Mouse (Mus musculus) neural tube, embryonic 15.5 days (tissue): ENCODE measurements around the gene Zfp809. TPM values are rescaled to one million over a fixed set of nuclear protein-coding genes. Genes with fewer than 3 reads are reported as not detected.

Experiments
- ATAC-seq: fragments of 200-750 bp; cut with Nextera tagmentation; 2 replicates; pipeline ENCODE4 v1.8.0; 2017; ENCODE audit warnings: mild to moderate bottlenecking, moderate TSS enrichment, moderate library complexity; ENCODE audit not compliant: low FRiP score
- H3K27ac ChIP-seq: fragments of 300-500 bp; sonication (generic); replicated peaks from 2 replicates; pipeline ENCODE4 v1.5.1; 2015; ENCODE audit warnings: mild to moderate bottlenecking, inconsistent platforms
- H3K27me3 ChIP-seq: fragments of 300-500 bp; sonication (generic); replicated peaks from 2 replicates; pipeline ENCODE4 v1.6.1; 2015; ENCODE audit warnings: inconsistent platforms
- H3K36me3 ChIP-seq: fragments of 300-500 bp; sonication (generic); 2 replicates; pipeline ENCODE4 v1.6.1; 2015; ENCODE audit warnings: inconsistent platforms
- H3K4me1 ChIP-seq: fragments of 300-500 bp; sonication (generic); 2 replicates; pipeline ENCODE4 v1.6.1; 2015; ENCODE audit warnings: inconsistent platforms
- H3K4me2 ChIP-seq: fragments of 300-500 bp; sonication (generic); 2 replicates; pipeline ENCODE4 v1.6.1; 2015; ENCODE audit warnings: inconsistent platforms, mild to moderate bottlenecking, moderate library complexity
- H3K4me3 ChIP-seq: fragments of 300-500 bp; sonication (generic); replicated peaks from 2 replicates; pipeline ENCODE4 v1.5.1; 2015; ENCODE audit warnings: mild to moderate bottlenecking, inconsistent platforms
- H3K9ac ChIP-seq: fragments of 300-500 bp; sonication (generic); replicated peaks from 2 replicates; pipeline ENCODE4 v1.6.1; 2015; ENCODE audit warnings: mild to moderate bottlenecking, inconsistent platforms
- H3K9me3 ChIP-seq: fragments of 300-500 bp; sonication (generic); replicated peaks from 2 replicates; pipeline ENCODE4 v1.6.1; 2016; ENCODE audit warnings: inconsistent platforms
- WGBS: fragments of 180-500 bp; shearing (Covaris S2); methylation state at CpG from one replicate; pipeline ENCODE4 v1.1.7; 2015; ENCODE audit warnings: mixed read lengths; 5-methylcytosine and 5-hydroxymethylcytosine counted together
- polyA plus RNA-seq: library from polyadenylated mRNA; unstranded; fragments of >200 nt; fragmentation: Nextera tagmentation; extraction: Ambion mirVana; gene quantifications from 2 replicates; pipeline ENCODE4 v1.2.1, GENCODE M21; 2015

Zfp809 gene
- polyA plus RNA-seq, 1 experiment from 2014 or later, result 8.8 TPM

DNA sequence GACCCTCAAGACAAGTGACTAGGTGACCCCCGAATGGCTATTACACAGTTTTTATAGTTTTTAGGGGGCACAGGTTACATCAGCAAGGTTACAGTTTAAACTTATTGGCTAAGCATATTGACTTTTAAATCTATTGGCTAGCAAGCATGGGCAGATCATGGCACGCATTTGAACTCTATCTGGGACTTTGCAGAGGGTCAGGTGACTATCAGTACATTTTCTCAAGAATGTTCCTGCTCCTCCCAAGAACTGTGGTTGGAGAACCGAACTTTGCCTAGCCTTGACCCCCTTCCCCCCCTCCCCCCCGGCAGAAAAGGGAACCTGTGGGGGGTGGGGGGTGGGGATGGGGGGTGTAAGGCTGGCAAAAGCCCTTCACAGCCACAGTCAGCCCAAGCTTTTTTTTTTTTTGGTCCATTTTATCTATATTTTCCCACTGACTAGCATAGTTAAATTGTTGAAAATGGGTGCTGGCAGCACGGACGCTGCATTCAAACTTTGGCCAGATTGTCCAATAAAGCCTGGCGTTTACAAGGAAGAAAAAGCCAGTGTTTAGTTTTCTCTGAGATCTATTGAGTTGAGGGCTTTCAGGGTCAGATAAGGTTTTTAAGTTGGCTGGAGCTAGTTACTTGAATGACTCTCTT, 4.0 kb downstream of the Zfp809 start:
- Histone ChIP-seq H3K4me1 (peaks cover 5% of the 10 kb centered on the region), H3K4me3 (no peak overlapping the region), H3K4me2 (no peak overlapping the region), H3K9ac (no peak overlapping the region), H3K27me3 (no peaks in the 10 kb centered on the region), H3K9me3 (no peaks in the 10 kb centered on the region), H3K36me3 (no peaks in the 10 kb centered on the region), H3K27ac (no peak overlapping the region)
- WGBS, result 89% methylated on average over 7 of the region's 7 CpGs
- no peak for ATAC-seq

DNA sequence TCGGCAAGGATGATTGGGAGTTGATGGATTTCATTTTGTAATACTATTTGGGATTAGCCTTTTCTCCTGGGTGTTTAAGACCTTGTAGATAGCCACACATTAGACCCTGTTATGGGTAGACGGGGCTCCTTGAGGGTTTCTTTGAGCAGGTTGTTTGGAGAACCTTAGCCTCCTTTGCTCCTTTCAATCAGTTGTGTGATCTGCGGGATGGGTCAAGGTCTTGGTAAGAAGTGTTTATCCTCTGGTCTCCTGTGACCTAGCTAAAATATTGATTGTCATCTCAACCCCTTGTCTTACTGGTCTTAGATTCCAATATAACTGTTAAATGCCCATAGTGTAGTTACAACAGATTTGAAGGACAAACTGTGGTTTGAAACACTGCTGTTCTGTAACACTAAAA, 4.5 kb downstream of the Zfp809 start:
- Histone ChIP-seq H3K27ac (no peak overlapping the region), H3K9ac (no peak overlapping the region), H3K27me3 (no peaks in the 10 kb centered on the region), H3K4me1 (peaks cover 5% of the 10 kb centered on the region), H3K4me2 (no peak overlapping the region), H3K9me3 (no peaks in the 10 kb centered on the region), H3K36me3 (no peaks in the 10 kb centered on the region), H3K4me3 (no peak overlapping the region)
- no peak for ATAC-seq
- WGBS, result 91% methylated on average over 3 of the region's 3 CpGs

DNA sequence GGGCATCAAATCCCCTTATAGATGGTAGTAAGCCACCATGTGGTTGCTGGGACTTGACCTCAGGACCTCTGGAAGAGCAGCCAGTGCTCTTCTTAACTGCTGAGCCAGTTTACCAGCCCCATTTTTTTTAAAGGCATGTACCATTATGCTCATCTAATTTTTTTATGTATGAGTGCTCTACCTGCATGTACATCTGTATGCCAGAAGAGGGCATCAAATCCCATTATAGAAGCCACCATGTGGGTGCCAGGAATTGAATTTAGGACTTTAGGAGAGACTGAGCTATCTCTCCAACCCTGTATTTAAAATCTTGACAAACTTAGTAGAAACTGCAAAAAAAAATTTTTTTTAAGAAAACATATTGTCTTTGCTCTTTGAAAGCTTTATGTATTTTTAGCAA, 5.0 kb downstream of the Zfp809 start:
- H3K36me3 ChIP-seq, result no peaks in the 10 kb centered on the region
- peaks cover 5% of the 10 kb centered on the region for H3K4me1 ChIP-seq
- no peak for ATAC-seq
- no peak overlapping the region for H3K27ac ChIP-seq
- no peaks in the 10 kb centered on the region for H3K27me3 ChIP-seq
- H3K4me3 ChIP-seq, result no peak overlapping the region
- no peak overlapping the region for H3K4me2 ChIP-seq
- H3K9me3 ChIP-seq, result no peaks in the 10 kb centered on the region
- no peak overlapping the region for H3K9ac ChIP-seq

DNA sequence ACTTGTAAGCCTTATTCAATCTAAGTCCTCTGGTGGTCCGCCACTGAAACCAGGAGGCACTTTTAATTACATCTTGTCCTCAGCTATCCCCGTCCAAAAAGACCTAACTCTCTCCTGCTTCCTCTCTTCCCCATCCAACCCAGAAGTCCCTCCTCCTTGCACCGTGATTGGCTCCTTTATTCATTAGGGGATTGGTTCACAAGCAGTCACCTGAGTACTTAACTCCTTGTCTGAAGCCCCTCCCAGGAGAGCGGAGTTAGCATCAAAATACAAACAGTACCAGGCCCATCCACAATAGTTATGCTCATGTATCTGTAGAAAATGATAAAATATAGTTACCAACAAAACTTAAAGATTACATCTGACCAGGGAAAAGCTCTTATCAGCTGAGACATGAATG, 14.5 kb downstream of the Zfp809 start:
- Histone ChIP-seq H3K27ac (no peak overlapping the region), H3K9me3 (no peaks in the 10 kb centered on the region), H3K27me3 (no peaks in the 10 kb centered on the region), H3K4me2 (no peak overlapping the region), H3K36me3 (peaks cover 68% of the 10 kb centered on the region), H3K4me3 (no peak overlapping the region), H3K9ac (no peak overlapping the region), H3K4me1 (no peaks in the 10 kb centered on the region)
- WGBS, result 97% methylated on average over 4 of the region's 4 CpGs
- no peak for ATAC-seq

DNA sequence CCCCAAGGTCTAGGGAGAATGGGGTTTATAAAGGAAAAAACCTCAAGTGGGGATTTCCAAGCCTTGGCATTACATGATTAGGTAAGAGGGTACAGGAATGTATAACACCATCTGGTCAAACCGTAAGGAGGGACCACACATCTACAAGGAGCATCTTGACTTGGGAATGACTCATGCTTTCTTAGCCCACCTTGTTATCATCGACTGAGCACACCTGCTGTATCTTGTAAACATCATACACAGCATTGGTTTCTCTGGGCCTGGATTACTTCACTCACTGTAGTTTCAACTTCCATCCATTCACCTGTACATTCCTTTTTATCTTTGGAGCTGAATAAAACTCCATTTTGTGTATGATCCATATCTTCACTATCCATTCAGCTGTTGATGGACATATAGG, 18.7 kb downstream of the Zfp809 start:
- Histone ChIP-seq H3K4me2 (no peak overlapping the region), H3K9me3 (peaks cover 13% of the 10 kb centered on the region), H3K27me3 (no peaks in the 10 kb centered on the region), H3K4me3 (no peak overlapping the region), H3K9ac (no peak overlapping the region), H3K27ac (no peak overlapping the region), H3K4me1 (no peaks in the 10 kb centered on the region), H3K36me3 (peaks cover 76% of the 10 kb centered on the region)
- WGBS, result 93% methylated on average over 2 of the region's 2 CpGs
- ATAC-seq, result no peak

DNA sequence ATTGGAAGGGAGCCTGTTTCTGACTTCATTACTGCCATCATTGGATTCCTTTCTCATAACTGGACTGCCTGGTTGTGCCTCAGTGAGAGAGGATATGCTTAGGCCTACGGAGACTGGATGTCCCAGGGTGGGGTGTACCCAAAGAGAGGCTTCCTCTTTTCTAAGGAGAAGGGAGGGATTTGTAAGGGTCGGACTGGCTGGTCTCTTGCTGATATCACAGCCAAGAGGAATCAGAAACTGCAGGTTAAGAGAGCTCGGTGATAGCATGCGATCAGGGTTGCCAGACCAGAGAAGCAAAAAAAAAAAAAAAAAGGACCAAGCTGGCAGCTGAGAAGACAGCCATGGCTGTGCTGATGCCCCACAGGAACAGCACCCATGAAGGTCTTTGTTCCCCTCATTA, 31.1 kb downstream of the Zfp809 start:
- no peaks in the 10 kb centered on the region for H3K27me3 ChIP-seq
- H3K9me3 ChIP-seq, result peaks cover 16% of the 10 kb centered on the region; the same call in 1 of the 2 replicates
- no peak overlapping the region for H3K4me3 ChIP-seq
- peaks cover 6% of the 10 kb centered on the region; the same call in 1 of the 2 replicates for H3K4me1 ChIP-seq
- H3K4me2 ChIP-seq, result no peak overlapping the region
- no peak overlapping the region for H3K27ac ChIP-seq
- no peak for ATAC-seq
- WGBS, result 94% methylated on average over 4 of the region's 4 CpGs
- peaks cover 43% of the 10 kb centered on the region for H3K36me3 ChIP-seq
- H3K9ac ChIP-seq, result no peak overlapping the region

DNA sequence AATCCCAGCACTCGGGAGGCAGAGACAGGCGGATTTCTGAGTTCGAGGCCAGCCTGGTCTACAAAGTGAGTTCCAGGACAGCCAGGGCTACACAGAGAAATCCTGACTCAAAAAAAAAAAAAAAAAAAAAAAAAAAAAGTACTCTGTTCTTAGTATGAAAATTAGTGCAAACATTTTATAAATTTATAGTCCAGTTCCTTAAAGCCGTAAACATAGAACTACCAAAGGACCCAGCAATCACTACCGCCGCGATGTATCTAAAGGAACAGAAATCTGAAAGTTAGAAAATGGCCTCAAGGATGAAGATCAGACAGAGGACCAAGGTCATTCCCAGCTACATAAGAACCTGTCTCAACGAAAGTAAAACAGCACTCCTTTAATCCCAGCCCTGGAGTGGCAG, 33.3 kb downstream of the Zfp809 start:
- 84% methylated on average over 8 of the region's 8 CpGs for WGBS
- Histone ChIP-seq H3K4me1 (peaks cover 6% of the 10 kb centered on the region; the same call in 1 of the 2 replicates), H3K36me3 (peaks cover 25% of the 10 kb centered on the region), H3K9ac (0 out of 2 replicates have a peak overlapping the region, but pooled peaks have one; percentile 72), H3K4me3 (peak overlapping the region; percentile 64), H3K27ac (no peak overlapping the region), H3K27me3 (no peaks in the 10 kb centered on the region), H3K4me2 (peak overlapping the region; percentile 86), H3K9me3 (peaks cover 13% of the 10 kb centered on the region; the same call in 1 of the 2 replicates)
- ATAC-seq, result no peak

DNA sequence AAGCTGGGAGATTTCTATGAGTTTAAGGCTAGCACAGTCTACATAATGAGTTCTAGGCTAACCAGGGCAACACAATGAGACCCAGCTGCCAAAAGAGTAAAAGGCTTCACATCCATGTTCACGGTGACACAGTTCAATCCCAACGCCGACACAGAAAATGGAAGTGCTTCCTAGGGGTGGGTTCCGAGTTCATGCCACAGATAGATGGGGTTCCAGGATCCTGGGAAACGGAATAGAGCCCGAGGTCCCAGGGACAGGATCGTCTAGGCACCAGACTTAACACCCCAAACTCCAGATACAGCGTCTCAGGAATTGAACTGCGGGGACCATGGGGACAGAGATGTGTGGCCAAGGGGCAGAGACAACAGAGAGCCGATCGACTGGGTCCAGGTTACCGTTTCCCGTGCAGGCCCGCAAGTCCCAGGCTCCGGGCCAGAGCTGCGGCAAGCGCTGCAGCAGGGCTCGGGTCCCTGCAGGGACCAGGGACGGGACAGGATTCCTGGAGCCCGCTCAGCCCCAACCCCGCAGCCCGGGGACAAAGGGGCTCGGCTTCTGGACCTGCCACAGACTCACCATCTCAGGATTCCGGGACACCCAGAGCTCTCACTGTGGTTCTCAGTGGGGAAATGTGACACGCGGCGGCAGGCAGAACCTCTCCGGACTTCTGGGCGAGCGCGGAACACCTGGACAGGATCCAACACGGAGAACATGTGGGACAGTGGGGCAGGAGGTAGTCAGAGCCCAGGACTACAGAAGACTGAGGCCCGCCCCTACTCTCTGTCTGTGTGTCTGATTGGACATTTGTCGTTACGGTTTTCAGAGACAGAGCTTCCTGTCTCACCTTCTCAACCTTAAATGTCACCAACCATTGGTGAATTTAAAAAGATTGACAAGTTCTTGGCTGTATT, 33.9 kb downstream of the Zfp809 start, which contains the start of gene Zfp599:
TSS of gene Zfp599 (minus strand) at position 712 of the 908 bp plus-strand sequence.
- H3K4me1 ChIP-seq, result peaks cover 6% of the 10 kb centered on the region; the same call in 1 of the 2 replicates
- peak within 1 kb of the TSS; percentile 72 for H3K9ac ChIP-seq
- peaks cover 20% of the 10 kb centered on the region for H3K36me3 ChIP-seq
- peaks cover 8% of the 10 kb centered on the region; the same call in 1 of the 2 replicates for H3K9me3 ChIP-seq
- WGBS, result 1% methylated on average over 34 of the region's 35 CpGs
- H3K27ac ChIP-seq, result no peak within 1 kb of the TSS
- peak; percentile 95 for ATAC-seq
- no peaks in the 10 kb centered on the region for H3K27me3 ChIP-seq
- peak within 1 kb of the TSS; percentile 86 for H3K4me2 ChIP-seq
- peak within 1 kb of the TSS; percentile 64 for H3K4me3 ChIP-seq

DNA sequence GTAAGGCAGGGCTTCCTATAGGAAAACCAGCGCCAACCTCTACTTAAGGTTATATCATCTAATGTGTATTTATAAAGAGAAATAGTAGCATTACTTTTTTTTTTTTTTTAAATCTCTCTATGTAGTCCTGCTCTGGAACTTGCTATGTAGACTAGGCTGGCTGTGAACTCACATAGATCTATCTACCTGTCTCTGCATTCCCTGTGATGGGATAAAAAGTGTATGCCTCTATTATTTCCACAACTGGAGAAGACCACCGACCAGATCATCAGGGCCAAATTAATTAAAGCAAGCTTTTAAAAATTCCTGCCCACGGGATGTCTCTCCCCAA, 34.5 kb downstream of the Zfp809 start:
- Histone ChIP-seq H3K36me3 (peaks cover 18% of the 10 kb centered on the region), H3K4me2 (peak overlapping the region; percentile 86), H3K27me3 (no peaks in the 10 kb centered on the region), H3K4me1 (peaks cover 6% of the 10 kb centered on the region; the same call in 1 of the 2 replicates), H3K9ac (0 out of 2 replicates have a peak overlapping the region, but pooled peaks have one; percentile 72), H3K4me3 (peak overlapping the region; percentile 64), H3K9me3 (peaks cover 8% of the 10 kb centered on the region; the same call in 1 of the 2 replicates), H3K27ac (no peak overlapping the region)
- WGBS, result 27% methylated on average over 3 of the region's 3 CpGs
- no peak for ATAC-seq

DNA sequence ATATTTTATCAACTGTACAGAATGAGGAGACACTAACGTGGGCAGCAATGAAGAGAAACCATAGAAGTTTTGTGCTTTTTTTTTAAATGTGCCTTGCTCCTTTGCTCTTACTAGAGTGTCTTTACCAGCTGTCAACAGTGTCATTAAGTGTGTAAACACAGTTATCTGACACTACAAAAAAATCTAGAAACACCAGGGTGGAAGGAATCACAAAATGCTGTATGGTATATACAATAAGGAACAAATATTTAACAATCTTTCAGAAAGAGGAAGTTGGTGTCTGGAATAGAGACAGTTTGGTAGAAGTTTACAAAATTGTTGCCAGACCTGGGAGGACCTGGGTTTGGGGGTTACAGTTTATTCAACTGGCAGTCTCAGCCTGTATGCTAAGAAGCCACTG, 36.1 kb downstream of the Zfp809 start:
- Histone ChIP-seq H3K27me3 (no peaks in the 10 kb centered on the region), H3K36me3 (0 out of 2 replicates have a peak, but pooled peaks cover 4% of the 10 kb centered on the region), H3K4me2 (no peak overlapping the region), H3K4me1 (peaks cover 6% of the 10 kb centered on the region; the same call in 1 of the 2 replicates), H3K9me3 (0 out of 2 replicates have a peak, but pooled peaks cover 2% of the 10 kb centered on the region), H3K4me3 (no peak overlapping the region), H3K27ac (no peak overlapping the region), H3K9ac (no peak overlapping the region)
- ATAC-seq, result no peak
- 90% methylated on average over 1 of the region's 1 CpGs for WGBS

DNA sequence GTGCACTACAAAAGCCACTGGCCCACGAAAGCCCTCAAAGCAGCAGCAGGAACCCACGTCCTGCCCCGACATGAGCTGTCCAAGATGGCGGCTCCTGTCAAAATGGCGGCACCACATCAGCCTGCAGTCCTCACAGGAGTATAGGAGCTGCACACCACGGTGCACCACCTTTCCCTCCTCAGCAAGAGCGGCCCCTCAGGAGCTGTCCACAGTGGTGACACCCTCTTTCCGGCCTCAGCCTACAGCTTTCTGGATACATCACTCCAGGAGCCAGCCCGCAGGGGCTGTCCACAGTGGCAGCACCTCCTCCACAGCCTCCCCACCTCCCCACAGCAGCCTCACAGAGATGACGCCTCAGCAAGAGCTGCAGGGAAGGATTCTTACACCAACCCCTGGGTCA, 37.1 kb downstream of the Zfp809 start:
- Histone ChIP-seq H3K27ac (no peak overlapping the region), H3K9ac (no peak overlapping the region), H3K27me3 (no peaks in the 10 kb centered on the region), H3K9me3 (0 out of 2 replicates have a peak, but pooled peaks cover 4% of the 10 kb centered on the region), H3K36me3 (no peaks in the 10 kb centered on the region), H3K4me1 (peaks cover 6% of the 10 kb centered on the region; the same call in 1 of the 2 replicates), H3K4me3 (no peak overlapping the region), H3K4me2 (no peak overlapping the region)
- 90% methylated on average over 10 of the region's 10 CpGs for WGBS
- no peak for ATAC-seq
